Mouse (Mus musculus): ENCODE data around the gene Atp23.
A peak's percentile ranks its signal among the peaks of the same experiment; 100 is the strongest.
"Not testable (repeated sequence)": the region's sequence is repeated elsewhere in the genome, so short reads cannot be mapped to it uniquely, and the experiment has no call there.

The Atp23 gene

GRCm38 (mm10) chr10:126906811-126907210 is 5.7 kb upstream of the Atp23 start:
- DNase-seq: no peak

- peak; percentile 93 for DNase-seq
Observed at GRCm38 (mm10) chr10:126905650-126906075, 4.5 kb upstream of the Atp23 start.

GRCm38 (mm10) chr10:126905086-126905485 is 3.9 kb upstream of the Atp23 start:
- DNase-seq: no peak

- no peak for DNase-seq
Observed at GRCm38 (mm10) chr10:126904221-126904620, 3.1 kb upstream of the Atp23 start.

- no peak for DNase-seq
Observed at GRCm38 (mm10) chr10:126901488-126901843, 311 bp upstream of the Atp23 start.

GRCm38 (mm10) chr10:126895891-126896290 is 5.3 kb downstream of the Atp23 start:
- DNase-seq: no peak

GRCm38 (mm10) chr10:126894061-126894460 is 7.1 kb downstream of the Atp23 start:
- DNase-seq: no peak

GRCm38 (mm10) chr10:126893145-126893544 is 8.0 kb downstream of the Atp23 start:
- DNase-seq: no peak

- no peak for DNase-seq
Observed at GRCm38 (mm10) chr10:126873755-126874154, 27.4 kb downstream of the Atp23 start.

- DNase-seq: no peak
Observed at GRCm38 (mm10) chr10:126872256-126872655, 28.9 kb downstream of the Atp23 start.

GRCm38 (mm10) chr10:126869372-126870318 is 31.5 kb downstream of the Atp23 start:
- peak; percentile 60 for DNase-seq

- DNase-seq: no peak
Observed at GRCm38 (mm10) chr10:126865284-126865683, 35.9 kb downstream of the Atp23 start.

- no peak for DNase-seq
Observed at GRCm38 (mm10) chr10:126862193-126862592, 39.0 kb downstream of the Atp23 start.

- DNase-seq: no peak
Observed at GRCm38 (mm10) chr10:126853286-126853685, 47.9 kb downstream of the Atp23 start.

- peak; percentile 80 for DNase-seq
Observed at GRCm38 (mm10) chr10:126845309-126845911, 55.7 kb downstream of the Atp23 start.

GRCm38 (mm10) chr10:126844689-126845088 is 56.5 kb downstream of the Atp23 start:
- DNase-seq: peak; percentile 57

- no peak for DNase-seq
Observed at GRCm38 (mm10) chr10:126840266-126840665, 60.9 kb downstream of the Atp23 start.

GRCm38 (mm10) chr10:126833006-126833405 is 68.1 kb downstream of the Atp23 start:
- no peak for DNase-seq

- no peak for DNase-seq
Observed at GRCm38 (mm10) chr10:126831329-126831728, 69.8 kb downstream of the Atp23 start.

GRCm38 (mm10) chr10:126828618-126829017 is 72.5 kb downstream of the Atp23 start:
- no peak for DNase-seq

- peak; percentile 34 for DNase-seq
Observed at GRCm38 (mm10) chr10:126827941-126828593, 73.1 kb downstream of the Atp23 start.

- DNase-seq: no peak
Observed at GRCm38 (mm10) chr10:126826982-126827381, 74.2 kb downstream of the Atp23 start.

- not testable (repeated sequence) for DNase-seq
Observed at GRCm38 (mm10) chr10:126826216-126826615, 74.9 kb downstream of the Atp23 start.

GRCm38 (mm10) chr10:126822418-126822817 is 78.7 kb downstream of the Atp23 start:
- no peak for DNase-seq

All from layer of hippocampus, adult 9-11 months (tissue).